Comparison of ENCODE assay signal across 29 mouse cellular contexts in genomic region chr1:169526006-169526680, GRCm38 (mm10). TPM values are rescaled to one million over a fixed set of nuclear protein-coding genes. Genes with fewer than 3 reads are reported as not detected.
A peak's percentile ranks its signal among the peaks of the same experiment; 100 is the strongest.
DNase-seq lines count a peak whose midpoint lies in the region; ATAC-seq and TF ChIP-seq lines count a peak whose summit lies in the region.
"Had no signal": no experiment of that assay in that cellular context is flagged by ENCODE, and none has a peak within 500 bp of the region (broad histone marks: within the 10 kb centered on the region; RNA-seq: fewer than 3 reads in every experiment).

No protein-coding gene starts in this region.

- no peaks in the 10 kb centered on the region for H3K9me3 ChIP-seq in heart, postnatal 0 days (replicated peaks; ENCODE audit: control insufficient read depth, low read length)
- H3K9me3 ChIP-seq: embryonic facial prominence, embryonic 12.5 days; forebrain, embryonic 10.5 days; forebrain, embryonic 13.5 days; G1E; heart, embryonic 10.5 days; heart, embryonic 13.5 days; hindbrain, embryonic 12.5 days; hindbrain, embryonic 15.5 days; intestine, embryonic 15.5 days had no signal

- 73% methylated on average over 5 of the region's 5 CpGs for WGBS in heart, postnatal 0 days

- H3K9ac ChIP-seq in heart, postnatal 0 days (replicated peaks; ENCODE audit: low read depth, low read length), result 0 out of 2 replicates have a peak overlapping the region, but pooled peaks have one; percentile 1
- H3K9ac ChIP-seq: embryonic facial prominence, embryonic 12.5 days; forebrain, embryonic 13.5 days; heart, embryonic 13.5 days; hindbrain, embryonic 12.5 days; hindbrain, embryonic 15.5 days; intestine, embryonic 15.5 days had no signal

- H3K27ac ChIP-seq in heart, postnatal 0 days (ENCODE audit: low read depth), result no peak overlapping the region
- H3K27ac ChIP-seq: embryonic facial prominence, embryonic 12.5 days; forebrain, embryonic 10.5 days; forebrain, embryonic 13.5 days; gastrocnemius, adult 2 months; heart, embryonic 10.5 days; heart, embryonic 13.5 days; hindbrain, embryonic 12.5 days; hindbrain, embryonic 15.5 days; intestine, embryonic 15.5 days had no signal

- H3K36me3 ChIP-seq in heart, postnatal 0 days (replicated peaks; ENCODE audit: control insufficient read depth, insufficient read depth, low read length), result peaks cover 50% of the 10 kb centered on the region
- H3K36me3 ChIP-seq: hindbrain, embryonic 15.5 days had no signal

- H3K4me3 ChIP-seq in heart, postnatal 0 days (ENCODE audit: low read depth, low read length), result no peak overlapping the region
- H3K4me3 ChIP-seq: embryonic facial prominence, embryonic 12.5 days; forebrain, embryonic 10.5 days; forebrain, embryonic 13.5 days; gastrocnemius, adult 2 months; heart, embryonic 10.5 days; heart, embryonic 13.5 days; hindbrain, embryonic 12.5 days; hindbrain, embryonic 15.5 days; intestine, embryonic 15.5 days had no signal

- H3K27me3 ChIP-seq in heart, postnatal 0 days (ENCODE audit: control insufficient read depth, insufficient read depth, low read length), result no peaks in the 10 kb centered on the region
- H3K27me3 ChIP-seq: CH12.LX; embryonic facial prominence, embryonic 12.5 days; forebrain, embryonic 13.5 days; heart, embryonic 13.5 days; hindbrain, embryonic 12.5 days; hindbrain, embryonic 15.5 days; intestine, embryonic 15.5 days had no signal

- no peak for ATAC-seq in heart, postnatal 0 days (ENCODE audit: insufficient read depth, low read depth)
- ATAC-seq: activated CD4-positive, CD25-positive, alpha-beta regulatory T cell, adult 4 months; forebrain, embryonic 13.5 days; forebrain, embryonic 16.5 days; intestine, embryonic 15.5 days had no signal

- no peak for TF ChIP-seq EP300 in heart, postnatal 0 days (IDR thresholded peaks at IDR 0.05; ENCODE audit: low read depth)

- no peak for DNase-seq in heart, postnatal 0 days (ENCODE audit: low spot score)
- DNase-seq in heart, adult 11 months, result no peak
- peak; percentile 26 for DNase-seq in Muller cell, postnatal 12 days (ENCODE audit: inconsistent ontology term)
- DNase-seq in brain, adult 2 months (ENCODE audit: low read depth, low spot score), result peak; percentile 33
- DNase-seq in right cerebral cortex, adult 2 months (ENCODE audit: low spot score in 2 of 2), result no peak
- no peak for DNase-seq in right cerebral cortex, postnatal 4 days
- DNase-seq in urinary bladder, adult 18-20 months (ENCODE audit: low spot score in 2 of 2), result no peak
- DNase-seq: adrenal gland, postnatal 10 days; adrenal gland, postnatal 36 days; cerebellum, adult 11 months; cerebellum, adult 9-10 months; cerebellum, postnatal 14 days; gastrocnemius, adult 2 months; gastrocnemius, postnatal 14 days; heart, adult 18-20 months; kidney, adult 18-20 months; kidney, adult 9 months had no signal

- no peak overlapping the region for H3K4me2 ChIP-seq in heart, postnatal 0 days (ENCODE audit: low read depth, low read length)
- H3K4me2 ChIP-seq: embryonic facial prominence, embryonic 12.5 days; forebrain, embryonic 13.5 days; heart, embryonic 13.5 days; hindbrain, embryonic 12.5 days; hindbrain, embryonic 15.5 days; intestine, embryonic 15.5 days had no signal

- 0 out of 2 replicates have a peak, but pooled peaks cover 5% of the 10 kb centered on the region for H3K4me1 ChIP-seq in heart, postnatal 0 days (ENCODE audit: control insufficient read depth, insufficient read depth)

- TF ChIP-seq CTCF in heart, postnatal 0 days (IDR thresholded peaks at IDR 0.05; ENCODE audit: low read depth), result no peak

RNA-seq across cellular contexts. Expression of gene Nuf2, which starts 5.1 kb away (rescaled TPM):
- 18.2 and 27.9 TPM in 2 replicates for total RNA-seq in heart, postnatal 0 days (2014; rRNA removed; ENCODE audit: low replicate concordance)
- 14.5 and 15.3 TPM in 2 replicates for polyA plus RNA-seq in heart, postnatal 0 days (2015; fragmentation: Nextera tagmentation; extraction: Ambion mirVana)
- total RNA-seq: gastrocnemius, adult 2 months had no signal

Comparison
In these comparisons a context has a peak if more than half of its experiments do, and no peak if none do; other contexts are left out.
1. DNase-seq: peak in Muller cell, postnatal 12 days (single experiment) and brain, adult 2 months (single experiment); none in heart, postnatal 0 days (single experiment), heart, adult 11 months (single experiment), right cerebral cortex, adult 2 months (0 of 2), right cerebral cortex, postnatal 4 days (single experiment) and urinary bladder, adult 18-20 months (0 of 2).